Mouse (Mus musculus): ENCODE measurements around the gene Ank. TPM values are rescaled to one million over a fixed set of nuclear protein-coding genes. Genes with fewer than 3 reads are reported as not detected.
A peak's percentile ranks its signal among the peaks of the same experiment; 100 is the strongest.

Gene Ank
- polyA plus RNA-seq, 1 experiment from 2014 or later, result 9.3 TPM

GRCm38 (mm10) chr15:27585466-27586092 lies 119.1 kb downstream of the Ank start:
- Histone ChIP-seq H3K4me3 (ENCODE audit: low read depth, low read length) (no peak overlapping the region), H3K27me3 (replicated peaks; ENCODE audit: insufficient read depth, low read length) (no peaks in the 10 kb centered on the region), H3K9me3 (ENCODE audit: low read length) (no peaks in the 10 kb centered on the region), H3K9ac (replicated peaks; ENCODE audit: low read depth) (no peak overlapping the region), H3K4me2 (replicated peaks; ENCODE audit: low read depth, low read length) (no peak overlapping the region), H3K4me1 (ENCODE audit: insufficient read depth, low read depth, low read length) (no peaks in the 10 kb centered on the region), H3K27ac (ENCODE audit: low read length) (no peak overlapping the region), H3K36me3 (ENCODE audit: insufficient read depth, low read length) (no peaks in the 10 kb centered on the region)
- no peak for TF ChIP-seq EP300 (IDR thresholded peaks at IDR 0.05)
- peak; percentile 48 for TF ChIP-seq CTCF (IDR thresholded peaks at IDR 0.05)
- peak; percentile 21 for DNase-seq (ENCODE audit: low spot score)
- WGBS, result 65% methylated on average over 4 of the region's 4 CpGs
- peak; percentile 32; the same call in 1 of the 2 replicates for ATAC-seq

GRCm38 (mm10) chr15:27586093-27586480 lies 119.6 kb downstream of the Ank start:
- H3K9ac ChIP-seq (replicated peaks; ENCODE audit: low read depth), result no peak overlapping the region
- H3K4me3 ChIP-seq (ENCODE audit: low read depth, low read length), result no peak overlapping the region
- no peaks in the 10 kb centered on the region for H3K27me3 ChIP-seq (replicated peaks; ENCODE audit: insufficient read depth, low read length)
- WGBS, result 57% methylated on average over 5 of the region's 5 CpGs
- no peaks in the 10 kb centered on the region for H3K36me3 ChIP-seq (ENCODE audit: insufficient read depth, low read length)
- ATAC-seq, result no peak
- no peak overlapping the region for H3K4me2 ChIP-seq (replicated peaks; ENCODE audit: low read depth, low read length)
- no peaks in the 10 kb centered on the region for H3K4me1 ChIP-seq (ENCODE audit: insufficient read depth, low read depth, low read length)
- no peak overlapping the region for H3K27ac ChIP-seq (ENCODE audit: low read length)
- no peak for TF ChIP-seq CTCF (IDR thresholded peaks at IDR 0.05)
- TF ChIP-seq EP300 (IDR thresholded peaks at IDR 0.05), result no peak
- no peak for DNase-seq (ENCODE audit: low spot score)
- H3K9me3 ChIP-seq (ENCODE audit: low read length), result no peaks in the 10 kb centered on the region

- WGBS, result 83% methylated on average over 14 of the region's 14 CpGs
- DNase-seq (ENCODE audit: low spot score), result no peak
- H3K9ac ChIP-seq (replicated peaks; ENCODE audit: low read depth), result no peak overlapping the region
- H3K9me3 ChIP-seq (ENCODE audit: low read length), result no peaks in the 10 kb centered on the region
- H3K27me3 ChIP-seq (replicated peaks; ENCODE audit: insufficient read depth, low read length), result no peaks in the 10 kb centered on the region
- TF ChIP-seq CTCF (IDR thresholded peaks at IDR 0.05) (no peak), EP300 (IDR thresholded peaks at IDR 0.05) (no peak)
- H3K27ac ChIP-seq (ENCODE audit: low read length), result no peak overlapping the region
- H3K4me1 ChIP-seq (ENCODE audit: insufficient read depth, low read depth, low read length), result no peaks in the 10 kb centered on the region
- peaks cover 2% of the 10 kb centered on the region; the same call in 1 of the 2 replicates for H3K36me3 ChIP-seq (ENCODE audit: insufficient read depth, low read length)
- H3K4me3 ChIP-seq (ENCODE audit: low read depth, low read length), result no peak overlapping the region
- no peak for ATAC-seq
- no peak overlapping the region for H3K4me2 ChIP-seq (replicated peaks; ENCODE audit: low read depth, low read length)
Measured at GRCm38 (mm10) chr15:27588087-27588826, 121.8 kb downstream of the Ank start.

GRCm38 (mm10) chr15:27590812-27591211 lies 124.3 kb downstream of the Ank start:
- no peaks in the 10 kb centered on the region for H3K4me1 ChIP-seq (ENCODE audit: insufficient read depth, low read depth, low read length)
- 94% methylated on average over 9 of the region's 9 CpGs for WGBS
- ATAC-seq (no peak), DNase-seq (ENCODE audit: low spot score) (no peak)
- no peak overlapping the region for H3K4me2 ChIP-seq (replicated peaks; ENCODE audit: low read depth, low read length)
- H3K27me3 ChIP-seq (replicated peaks; ENCODE audit: insufficient read depth, low read length), result no peaks in the 10 kb centered on the region
- no peak for TF ChIP-seq CTCF (IDR thresholded peaks at IDR 0.05)
- no peak for TF ChIP-seq EP300 (IDR thresholded peaks at IDR 0.05)
- H3K4me3 ChIP-seq (ENCODE audit: low read depth, low read length), result no peak overlapping the region
- no peak overlapping the region for H3K9ac ChIP-seq (replicated peaks; ENCODE audit: low read depth)
- peaks cover 8% of the 10 kb centered on the region; the same call in 1 of the 2 replicates for H3K36me3 ChIP-seq (ENCODE audit: insufficient read depth, low read length)
- no peaks in the 10 kb centered on the region for H3K9me3 ChIP-seq (ENCODE audit: low read length)
- no peak overlapping the region for H3K27ac ChIP-seq (ENCODE audit: low read length)

GRCm38 (mm10) chr15:27592620-27593320 lies 126.3 kb downstream of the Ank start:
- Histone ChIP-seq H3K36me3 (ENCODE audit: insufficient read depth, low read length) (peaks cover 11% of the 10 kb centered on the region; the same call in 1 of the 2 replicates), H3K4me1 (ENCODE audit: insufficient read depth, low read depth, low read length) (no peaks in the 10 kb centered on the region), H3K27me3 (replicated peaks; ENCODE audit: insufficient read depth, low read length) (no peaks in the 10 kb centered on the region), H3K9ac (replicated peaks; ENCODE audit: low read depth) (no peak overlapping the region), H3K4me3 (ENCODE audit: low read depth, low read length) (no peak overlapping the region), H3K27ac (ENCODE audit: low read length) (no peak overlapping the region), H3K9me3 (ENCODE audit: low read length) (no peaks in the 10 kb centered on the region), H3K4me2 (replicated peaks; ENCODE audit: low read depth, low read length) (no peak overlapping the region)
- ATAC-seq, result no peak
- TF ChIP-seq EP300 (IDR thresholded peaks at IDR 0.05) (no peak), CTCF (IDR thresholded peaks at IDR 0.05) (no peak)
- DNase-seq (ENCODE audit: low spot score), result no peak
- 91% methylated on average over 19 of the region's 19 CpGs for WGBS

- Histone ChIP-seq H3K4me3 (ENCODE audit: low read depth, low read length) (no peak overlapping the region), H3K36me3 (ENCODE audit: insufficient read depth, low read length) (peaks cover 12% of the 10 kb centered on the region; the same call in 1 of the 2 replicates), H3K4me2 (replicated peaks; ENCODE audit: low read depth, low read length) (no peak overlapping the region), H3K27ac (ENCODE audit: low read length) (no peak overlapping the region), H3K9ac (replicated peaks; ENCODE audit: low read depth) (no peak overlapping the region), H3K9me3 (ENCODE audit: low read length) (no peaks in the 10 kb centered on the region), H3K27me3 (replicated peaks; ENCODE audit: insufficient read depth, low read length) (no peaks in the 10 kb centered on the region), H3K4me1 (ENCODE audit: insufficient read depth, low read depth, low read length) (no peaks in the 10 kb centered on the region)
- WGBS, result 85% methylated on average over 13 of the region's 13 CpGs
- ATAC-seq (no peak), DNase-seq (ENCODE audit: low spot score) (no peak)
- peak; percentile 35 for TF ChIP-seq CTCF (IDR thresholded peaks at IDR 0.05)
- TF ChIP-seq EP300 (IDR thresholded peaks at IDR 0.05), result no peak
Measured at GRCm38 (mm10) chr15:27593717-27594116, 127.2 kb downstream of the Ank start.
